Mouse (Mus musculus) lung, postnatal 10 days (tissue): ENCODE measurements around the gene Casp7.

Experiments used
- DNase-seq: peaks from one replicate; pipeline ENCODE4 v3.0.0; 2021

Gene Casp7

DNA sequence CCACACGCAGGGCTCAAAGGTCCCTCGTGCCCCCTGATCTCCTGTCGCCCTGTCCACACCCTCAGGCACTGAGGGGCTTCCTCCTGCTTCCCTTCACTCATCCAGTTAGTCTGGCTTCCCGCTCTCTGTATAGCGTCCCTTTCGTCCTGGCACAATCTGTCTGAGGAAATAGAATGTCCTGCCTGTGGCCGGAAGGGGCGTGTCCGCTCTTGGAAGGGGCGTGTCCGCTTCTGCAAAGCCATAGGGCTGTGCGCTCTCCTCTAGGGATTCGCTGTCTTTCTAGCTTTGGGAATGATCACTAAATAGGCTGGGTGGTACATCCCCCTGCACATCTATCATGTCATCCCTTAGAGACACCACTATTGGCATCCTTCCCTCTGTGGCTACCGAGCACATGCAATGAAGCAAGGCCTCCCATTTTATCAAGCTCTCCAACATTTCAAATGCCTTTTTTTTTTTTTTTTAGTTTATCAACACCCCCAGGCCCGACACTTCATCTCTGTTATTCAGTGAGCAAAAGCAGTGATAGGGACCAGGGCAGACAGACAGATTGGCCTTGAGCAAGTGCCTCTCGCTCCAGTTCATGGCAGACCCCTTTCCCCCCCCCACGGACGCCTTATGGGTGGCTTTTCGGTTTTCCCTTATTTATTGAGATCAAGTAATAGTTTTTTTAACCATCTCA, 78.1 kb downstream of the Casp7 start:
- peak; percentile 75 for DNase-seq

DNA sequence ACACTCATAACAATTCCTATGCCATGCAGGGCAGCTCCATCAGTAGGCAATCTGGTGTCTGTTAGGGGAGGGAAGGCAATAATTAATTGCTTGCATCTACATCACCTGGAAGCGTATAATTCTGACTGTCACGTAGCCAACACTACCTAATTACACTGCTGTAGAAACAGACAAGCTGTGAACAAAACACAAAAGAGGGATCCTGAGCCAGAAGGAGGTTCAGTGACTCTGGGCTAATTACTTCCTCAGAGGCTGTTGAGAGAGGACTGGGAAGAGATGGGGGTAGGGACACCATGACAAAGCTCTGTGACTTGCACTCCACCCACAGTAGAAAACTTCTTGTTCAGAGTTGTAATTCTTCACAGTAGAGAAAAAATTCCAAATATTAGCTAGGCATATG, 79.6 kb downstream of the Casp7 start:
- DNase-seq = no peak

- DNase-seq = no peak
Observed at GRCm38 (mm10) chr19:56477253-56477652, 80.3 kb downstream of the Casp7 start.

- DNase-seq = no peak
Observed at GRCm38 (mm10) chr19:56477832-56478231, 80.9 kb downstream of the Casp7 start.

- no peak for DNase-seq
Observed at GRCm38 (mm10) chr19:56484630-56485375, 87.9 kb downstream of the Casp7 start.

GRCm38 (mm10) chr19:56485376-56486271, 88.7 kb downstream of the Casp7 start:
- DNase-seq = peak; percentile 70

- no peak for DNase-seq
Observed at GRCm38 (mm10) chr19:56486926-56487325, 90.0 kb downstream of the Casp7 start.

GRCm38 (mm10) chr19:56487339-56487738, 90.4 kb downstream of the Casp7 start:
- no peak for DNase-seq

- DNase-seq = no peak
Observed at GRCm38 (mm10) chr19:56489601-56490000, 92.7 kb downstream of the Casp7 start.
